ENCODE assay signal across 8 mouse cellular contexts in the genomic region with DNA sequence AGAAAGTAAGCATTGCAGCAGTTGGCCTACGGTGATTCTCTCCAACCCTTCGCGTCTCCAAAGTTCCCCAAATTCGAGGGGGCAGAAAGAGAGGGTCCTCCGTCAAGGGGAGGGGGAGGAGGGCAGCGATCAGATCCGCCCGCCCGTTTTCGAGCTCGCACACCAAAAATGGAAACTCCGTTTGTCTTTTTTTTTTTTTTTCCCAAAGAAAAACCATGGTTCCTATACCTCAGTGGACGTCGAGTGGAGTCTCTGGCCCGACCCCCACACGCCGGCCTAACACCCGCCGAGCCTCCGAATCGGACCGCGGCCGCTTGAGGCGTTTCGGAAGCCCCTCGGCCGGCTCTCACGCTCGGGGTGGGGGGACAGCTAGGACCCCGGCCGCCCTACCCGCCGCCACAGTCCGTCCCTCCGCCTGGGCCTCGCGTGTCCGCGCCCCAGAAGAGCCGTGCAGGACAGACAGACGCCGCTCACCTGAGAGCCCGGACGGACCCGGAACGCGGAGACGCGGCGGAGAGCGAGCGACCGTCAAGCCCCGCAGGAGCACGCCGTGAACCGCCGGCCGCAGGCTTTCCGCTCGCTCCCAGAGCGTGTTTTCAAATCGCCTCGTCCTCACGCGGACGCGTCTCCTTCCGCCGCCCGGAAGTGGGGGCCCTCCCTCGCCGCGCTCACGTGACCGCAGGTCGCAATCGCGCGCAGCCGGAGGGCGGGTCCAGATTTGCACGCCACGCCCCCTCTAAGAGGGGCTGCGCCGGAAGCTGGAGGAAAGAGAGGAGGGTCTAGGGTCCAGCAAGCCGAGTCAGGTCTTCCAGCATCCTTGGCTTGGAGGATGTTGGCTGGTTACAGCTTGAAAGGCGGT. TPM values are rescaled to one million over a fixed set of nuclear protein-coding genes. Genes with fewer than 3 reads are reported as not detected.
A peak's percentile ranks its signal among the peaks of the same experiment; 100 is the strongest.
DNase-seq lines count a peak whose midpoint lies in the region; ATAC-seq lines count a peak whose summit lies in the region.

A gene (minus strand): TSS at position 668 of the 859 bp plus-strand sequence.

- DNase-seq in adipocyte (ENCODE audit: low spot score), result peak; percentile 82
- DNase-seq in embryo, embryonic 10 days (ENCODE audit: low spot score), result peak; percentile 97
- DNase-seq in gastrocnemius, postnatal 10 days, result peak; percentile 90
- DNase-seq in induced T-regulatory cell, adult 2 months (ENCODE audit: low read depth), result peak; percentile 94
- peak; percentile 45 to 86 for DNase-seq in left cerebral cortex, adult 9 months (ENCODE audit: low spot score in 2 of 2)
- peak; percentile 88 for DNase-seq in right cerebral cortex, postnatal 14 days
- DNase-seq in urinary bladder, postnatal 36 days (ENCODE audit: low spot score in 2 of 2), result peak; percentile 80 to 90

- peak; percentile 91 for ATAC-seq in megakaryocyte progenitor cell, adult 5-6 weeks (replicated peaks; ENCODE audit: poor library complexity)

RNA-seq across cellular contexts. Expression of the gene that starts here (rescaled TPM):
- 10 to 100 TPM; 13.1 to 13.8 TPM for total RNA-seq in gastrocnemius, postnatal 10 days (2021)
- total RNA-seq in megakaryocyte progenitor cell, adult 5-6 weeks (2015), result 63.1 and 80.1 TPM in 2 replicates
- total RNA-seq in megakaryocyte progenitor cell, adult 5-6 weeks (2017), result 41.7 and 58.1 TPM in 2 replicates

Comparison
In these comparisons a context has a peak if more than half of its experiments do, and no peak if none do; other contexts are left out.
1. Peak in every context shown above with its lines: DNase-seq and ATAC-seq.